Mouse (Mus musculus): ENCODE measurements around the gene Fanca.

DNA sequence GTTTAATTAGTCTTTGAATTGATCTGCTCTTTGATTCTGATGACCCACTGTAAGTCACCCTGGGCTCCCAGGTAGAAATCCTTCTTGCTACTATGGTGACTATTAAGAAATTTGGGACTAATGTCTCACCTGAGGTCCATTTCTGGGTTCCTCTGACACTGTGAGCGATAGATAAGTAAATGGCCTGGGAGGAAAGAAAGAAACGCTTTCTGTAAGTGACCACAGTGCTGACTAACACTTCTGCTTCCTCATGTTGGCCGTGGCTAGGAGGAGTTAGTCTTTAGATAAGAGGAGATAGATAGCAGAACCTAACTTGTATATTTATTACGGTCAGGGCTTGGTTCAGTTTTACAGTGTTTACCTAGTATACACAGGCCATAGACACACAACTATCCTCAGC lies 11.0 kb upstream of the Fanca start:
- no peak for TF ChIP-seq POLR2A (IDR thresholded peaks at IDR 0.05; ENCODE audit: low read depth, low read length)
- no peak for TF ChIP-seq CTCF (IDR thresholded peaks at IDR 0.05; ENCODE audit: borderline replicate concordance, insufficient read depth, low read length)
